Mouse (Mus musculus): ENCODE measurements around the gene Adgrb3. TPM values are rescaled to one million over a fixed set of nuclear protein-coding genes. Genes with fewer than 3 reads are reported as not detected.

Adgrb3 gene
- polyA plus RNA-seq, 1 experiment from 2014 or later = 62.0 TPM

DNA sequence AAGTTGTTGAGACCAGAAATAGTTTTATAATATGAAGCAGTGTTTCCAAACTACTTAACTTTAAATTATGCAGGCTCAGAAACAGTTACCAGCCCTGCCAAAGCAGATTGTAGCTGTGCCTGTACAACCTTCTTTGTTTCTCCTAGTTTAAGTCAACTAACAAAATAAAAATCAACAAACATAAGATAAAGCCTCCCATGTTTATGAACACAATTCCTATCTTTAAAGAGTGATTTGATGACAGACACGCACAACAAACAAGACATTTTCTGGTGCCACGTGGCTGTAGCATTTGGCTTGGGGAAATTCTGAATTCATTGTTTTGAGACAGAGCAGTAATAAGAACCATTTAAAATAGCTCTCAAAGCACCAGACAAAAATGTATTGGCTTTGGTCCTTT, 60.5 kb downstream of the Adgrb3 start:
- no peak overlapping the region for H3K27ac ChIP-seq
- H3K4me1 ChIP-seq (replicated peaks; ENCODE audit: control insufficient read depth, insufficient read depth, low read length) = no peaks in the 10 kb centered on the region
- no peak overlapping the region for H3K4me3 ChIP-seq (replicated peaks; ENCODE audit: low read length)
- no peak for DNase-seq (ENCODE audit: low spot score)
- 78% methylated on average over 2 of the region's 2 CpGs for whole genome bisulfite sequencing
- no peaks in the 10 kb centered on the region for H3K36me3 ChIP-seq (replicated peaks; ENCODE audit: control insufficient read depth, insufficient read depth)
- no peaks in the 10 kb centered on the region for H3K27me3 ChIP-seq (ENCODE audit: control insufficient read depth, insufficient read depth, low read length)
- ATAC-seq (ENCODE audit: low FRiP score) = no peak
- H3K9ac ChIP-seq = no peak overlapping the region
- H3K4me2 ChIP-seq (replicated peaks) = no peak overlapping the region
- H3K9me3 ChIP-seq (ENCODE audit: control insufficient read depth, low read length) = no peaks in the 10 kb centered on the region

DNA sequence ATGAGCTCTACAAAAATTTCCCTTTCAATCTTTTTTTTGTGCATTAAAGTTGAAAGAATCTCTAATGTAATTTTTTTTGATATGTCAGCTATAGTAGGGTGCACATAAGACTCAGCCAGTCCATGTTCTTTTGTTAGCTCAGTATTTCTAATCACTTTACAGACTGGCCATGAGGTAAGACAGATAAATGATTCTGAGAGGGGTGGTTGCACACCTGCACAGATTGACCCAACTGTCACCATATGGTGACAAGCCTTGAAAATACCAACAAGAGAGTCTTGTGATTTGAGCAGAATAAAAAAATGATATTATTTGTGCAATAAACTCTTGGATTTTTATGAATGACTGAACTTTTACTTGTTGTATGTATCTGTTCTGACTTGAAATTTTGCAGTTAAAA, 74.2 kb downstream of the Adgrb3 start:
- no peak overlapping the region for H3K4me3 ChIP-seq (replicated peaks; ENCODE audit: low read length)
- ATAC-seq (ENCODE audit: low FRiP score) (no peak), DNase-seq (ENCODE audit: low spot score) (no peak)
- H3K4me1 ChIP-seq (replicated peaks; ENCODE audit: control insufficient read depth, insufficient read depth, low read length) = no peaks in the 10 kb centered on the region; the same call in none of the 2 replicates
- no peak overlapping the region for H3K4me2 ChIP-seq (replicated peaks)
- H3K27me3 ChIP-seq (ENCODE audit: control insufficient read depth, insufficient read depth, low read length) = no peaks in the 10 kb centered on the region
- H3K27ac ChIP-seq = no peak overlapping the region
- no peak overlapping the region for H3K9ac ChIP-seq
- no peaks in the 10 kb centered on the region for H3K9me3 ChIP-seq (ENCODE audit: control insufficient read depth, low read length)
- H3K36me3 ChIP-seq (replicated peaks; ENCODE audit: control insufficient read depth, insufficient read depth) = no peaks in the 10 kb centered on the region

DNA sequence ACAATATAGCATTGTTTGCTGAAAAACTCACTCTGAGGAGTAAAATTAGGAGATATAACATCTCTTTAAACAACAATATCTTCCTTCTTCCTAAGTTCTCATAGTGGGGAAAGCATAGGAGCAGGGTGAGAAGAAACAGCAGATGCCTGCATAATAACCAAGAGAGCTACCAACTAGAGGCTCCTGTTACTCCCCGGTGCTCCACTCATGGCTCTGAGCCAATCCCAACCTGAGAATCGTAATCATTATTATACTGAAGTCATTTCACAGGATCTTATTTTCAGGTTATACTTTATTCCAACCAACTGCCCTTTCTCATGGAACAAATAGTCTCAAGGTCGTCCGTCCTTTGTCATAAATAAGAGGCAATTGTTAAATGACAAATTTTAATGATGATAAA, 75.0 kb downstream of the Adgrb3 start:
- ATAC-seq (ENCODE audit: low FRiP score) = no peak
- Histone ChIP-seq H3K27ac (0 out of 2 replicates have a peak overlapping the region, but pooled peaks have one; percentile 14), H3K4me2 (replicated peaks) (no peak overlapping the region), H3K9me3 (ENCODE audit: control insufficient read depth, low read length) (no peaks in the 10 kb centered on the region), H3K4me3 (replicated peaks; ENCODE audit: low read length) (no peak overlapping the region), H3K4me1 (replicated peaks; ENCODE audit: control insufficient read depth, insufficient read depth, low read length) (no peaks in the 10 kb centered on the region; the same call in none of the 2 replicates), H3K27me3 (ENCODE audit: control insufficient read depth, insufficient read depth, low read length) (no peaks in the 10 kb centered on the region), H3K36me3 (replicated peaks; ENCODE audit: control insufficient read depth, insufficient read depth) (no peaks in the 10 kb centered on the region), H3K9ac (no peak overlapping the region)
- DNase-seq (ENCODE audit: low spot score) = no peak
- WGBS = 61% methylated on average over 4 of the region's 4 CpGs

DNA sequence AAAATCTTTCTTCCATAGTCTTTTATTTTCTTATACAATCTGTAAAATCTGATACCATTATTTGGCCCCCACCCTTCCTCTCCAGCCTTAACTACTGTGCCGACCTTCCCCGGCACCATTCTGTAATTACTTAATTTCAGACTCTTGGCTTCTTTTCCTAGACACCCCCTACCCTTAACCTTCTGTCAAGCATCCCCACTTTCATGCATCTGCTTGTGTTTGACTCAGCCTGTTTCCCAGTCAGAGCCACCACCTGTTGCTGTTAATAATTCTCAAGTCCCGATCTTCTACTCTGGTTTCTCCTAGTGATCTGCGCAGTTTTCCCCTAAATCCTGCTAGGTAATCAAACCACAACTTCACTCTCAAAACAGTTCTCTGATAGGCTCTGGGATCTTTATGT, 83.9 kb downstream of the Adgrb3 start:
- Histone ChIP-seq H3K9me3 (ENCODE audit: control insufficient read depth, low read length) (no peaks in the 10 kb centered on the region), H3K4me2 (replicated peaks) (no peak overlapping the region), H3K27me3 (ENCODE audit: control insufficient read depth, insufficient read depth, low read length) (no peaks in the 10 kb centered on the region), H3K9ac (no peak overlapping the region), H3K4me1 (replicated peaks; ENCODE audit: control insufficient read depth, insufficient read depth, low read length) (no peaks in the 10 kb centered on the region), H3K27ac (no peak overlapping the region), H3K4me3 (replicated peaks; ENCODE audit: low read length) (no peak overlapping the region), H3K36me3 (replicated peaks; ENCODE audit: control insufficient read depth, insufficient read depth) (no peaks in the 10 kb centered on the region)
- DNase-seq (ENCODE audit: low spot score) = no peak
- 84% methylated on average over 4 of the region's 4 CpGs for WGBS
- ATAC-seq (ENCODE audit: low FRiP score) = no peak

DNA sequence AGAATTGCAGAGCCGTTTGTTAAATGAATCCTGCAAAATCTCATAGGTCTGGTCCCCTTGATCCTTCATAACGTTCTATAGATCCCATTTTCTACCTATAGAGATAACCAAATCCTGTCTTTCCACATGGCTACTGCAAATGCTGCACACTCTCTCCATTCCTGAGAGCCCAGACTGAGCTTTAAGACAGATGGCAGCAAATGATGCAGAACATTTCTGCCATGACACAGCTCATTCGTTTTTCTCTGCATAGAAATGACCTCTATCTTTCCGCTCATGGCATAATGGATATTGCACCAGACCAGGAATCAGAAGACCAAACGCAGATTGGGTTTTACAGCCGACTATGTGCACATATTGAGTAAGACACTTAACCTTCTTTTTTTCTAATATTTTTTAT, 84.8 kb downstream of the Adgrb3 start:
- H3K9me3 ChIP-seq (ENCODE audit: control insufficient read depth, low read length) = no peaks in the 10 kb centered on the region
- ATAC-seq (ENCODE audit: low FRiP score) (peak; percentile 48; the same call in 1 of the 2 replicates), DNase-seq (ENCODE audit: low spot score) (no peak)
- no peaks in the 10 kb centered on the region for H3K36me3 ChIP-seq (replicated peaks; ENCODE audit: control insufficient read depth, insufficient read depth)
- WGBS = 72% methylated on average over 6 of the region's 6 CpGs
- H3K4me2 ChIP-seq (replicated peaks) = no peak overlapping the region
- no peak overlapping the region for H3K9ac ChIP-seq
- H3K4me1 ChIP-seq (replicated peaks; ENCODE audit: control insufficient read depth, insufficient read depth, low read length) = no peaks in the 10 kb centered on the region
- H3K4me3 ChIP-seq (replicated peaks; ENCODE audit: low read length) = no peak overlapping the region
- H3K27me3 ChIP-seq (ENCODE audit: control insufficient read depth, insufficient read depth, low read length) = no peaks in the 10 kb centered on the region
- H3K27ac ChIP-seq = no peak overlapping the region

DNA sequence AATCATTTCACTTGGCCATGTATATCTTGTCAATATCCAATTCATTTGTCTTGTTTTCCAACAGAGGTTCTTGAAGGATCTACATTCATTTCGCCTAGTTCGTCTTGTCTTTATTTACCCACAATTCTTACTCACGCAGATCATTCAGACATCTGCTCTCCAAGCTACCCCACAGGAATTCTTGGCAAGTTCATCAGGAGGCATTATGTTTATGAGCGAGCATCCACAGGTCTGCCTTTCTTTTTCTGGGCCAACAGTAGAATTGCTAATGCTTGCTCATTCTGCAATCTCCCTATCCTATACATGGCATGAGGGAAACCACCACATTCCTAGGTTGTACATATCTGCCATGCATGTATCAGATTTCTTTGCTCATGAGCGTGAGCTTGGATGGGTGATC, 99.7 kb downstream of the Adgrb3 start:
- no peak overlapping the region for H3K27ac ChIP-seq
- ATAC-seq (ENCODE audit: low FRiP score) (no peak), DNase-seq (ENCODE audit: low spot score) (no peak)
- H3K4me1 ChIP-seq (replicated peaks; ENCODE audit: control insufficient read depth, insufficient read depth, low read length) = no peaks in the 10 kb centered on the region
- H3K27me3 ChIP-seq (ENCODE audit: control insufficient read depth, insufficient read depth, low read length) = no peaks in the 10 kb centered on the region
- no peak overlapping the region for H3K4me2 ChIP-seq (replicated peaks)
- no peak overlapping the region for H3K4me3 ChIP-seq (replicated peaks; ENCODE audit: low read length)
- no peaks in the 10 kb centered on the region for H3K9me3 ChIP-seq (ENCODE audit: control insufficient read depth, low read length)
- no peak overlapping the region for H3K9ac ChIP-seq
- H3K36me3 ChIP-seq (replicated peaks; ENCODE audit: control insufficient read depth, insufficient read depth) = no peaks in the 10 kb centered on the region
- WGBS = 92% methylated on average over 5 of the region's 5 CpGs

DNA sequence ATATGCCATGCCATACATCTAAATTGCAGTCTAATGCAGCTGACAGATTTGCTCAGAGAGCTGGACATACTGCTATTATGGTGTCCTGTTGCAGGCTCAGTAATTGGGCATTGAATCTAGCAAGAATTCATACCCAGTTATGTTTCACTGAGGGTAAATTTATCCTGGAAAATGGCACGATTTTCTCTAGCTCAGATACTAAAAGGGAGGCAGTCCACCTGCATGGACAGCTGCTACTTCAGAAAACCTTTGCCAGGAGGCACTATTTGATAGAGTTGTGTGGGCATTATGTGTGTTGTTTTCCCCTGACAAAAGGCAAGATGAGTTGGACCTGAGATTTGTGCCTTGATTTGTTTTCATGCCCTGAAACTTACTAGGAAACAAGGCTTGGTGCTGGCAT, 118.0 kb downstream of the Adgrb3 start:
- H3K4me1 ChIP-seq (replicated peaks; ENCODE audit: control insufficient read depth, insufficient read depth, low read length) = 0 out of 2 replicates have a peak, but pooled peaks cover 3% of the 10 kb centered on the region
- H3K27me3 ChIP-seq (ENCODE audit: control insufficient read depth, insufficient read depth, low read length) = no peaks in the 10 kb centered on the region
- no peak overlapping the region for H3K4me2 ChIP-seq (replicated peaks)
- H3K27ac ChIP-seq = no peak overlapping the region
- H3K4me3 ChIP-seq (replicated peaks; ENCODE audit: low read length) = no peak overlapping the region
- ATAC-seq (ENCODE audit: low FRiP score) (no peak), DNase-seq (ENCODE audit: low spot score) (no peak)
- no peak overlapping the region for H3K9ac ChIP-seq
- 45% methylated on average over 1 of the region's 1 CpGs for whole genome bisulfite sequencing
- no peaks in the 10 kb centered on the region for H3K9me3 ChIP-seq (ENCODE audit: control insufficient read depth, low read length)
- H3K36me3 ChIP-seq (replicated peaks; ENCODE audit: control insufficient read depth, insufficient read depth) = no peaks in the 10 kb centered on the region

DNA sequence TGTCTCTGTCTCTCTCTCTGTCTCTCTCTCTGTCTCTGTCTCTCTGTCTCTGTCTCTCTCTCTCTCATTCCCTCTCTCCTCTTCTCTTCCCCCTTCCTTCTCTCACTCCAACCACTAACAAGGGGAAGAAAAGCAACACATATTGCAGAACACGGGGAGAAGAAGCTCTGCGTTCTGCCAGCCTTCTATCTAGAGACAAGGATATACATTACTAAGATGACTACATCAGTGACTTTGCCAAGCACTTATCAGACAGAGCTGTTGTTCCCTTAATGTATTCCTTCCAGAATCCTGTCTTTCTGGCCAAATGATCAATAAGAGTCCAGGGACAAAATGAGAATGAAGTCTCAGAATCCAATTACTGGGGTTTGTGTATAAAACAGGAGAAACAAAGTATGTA, 123.2 kb downstream of the Adgrb3 start:
- 78% methylated on average over 2 of the region's 2 CpGs for WGBS
- Histone ChIP-seq H3K4me2 (replicated peaks) (no peak overlapping the region), H3K27ac (no peak overlapping the region), H3K4me1 (replicated peaks; ENCODE audit: control insufficient read depth, insufficient read depth, low read length) (no peaks in the 10 kb centered on the region), H3K4me3 (replicated peaks; ENCODE audit: low read length) (no peak overlapping the region), H3K9me3 (ENCODE audit: control insufficient read depth, low read length) (no peaks in the 10 kb centered on the region), H3K9ac (no peak overlapping the region), H3K36me3 (replicated peaks; ENCODE audit: control insufficient read depth, insufficient read depth) (no peaks in the 10 kb centered on the region), H3K27me3 (ENCODE audit: control insufficient read depth, insufficient read depth, low read length) (no peaks in the 10 kb centered on the region)
- ATAC-seq (ENCODE audit: low FRiP score) (no peak), DNase-seq (ENCODE audit: low spot score) (no peak)

DNA sequence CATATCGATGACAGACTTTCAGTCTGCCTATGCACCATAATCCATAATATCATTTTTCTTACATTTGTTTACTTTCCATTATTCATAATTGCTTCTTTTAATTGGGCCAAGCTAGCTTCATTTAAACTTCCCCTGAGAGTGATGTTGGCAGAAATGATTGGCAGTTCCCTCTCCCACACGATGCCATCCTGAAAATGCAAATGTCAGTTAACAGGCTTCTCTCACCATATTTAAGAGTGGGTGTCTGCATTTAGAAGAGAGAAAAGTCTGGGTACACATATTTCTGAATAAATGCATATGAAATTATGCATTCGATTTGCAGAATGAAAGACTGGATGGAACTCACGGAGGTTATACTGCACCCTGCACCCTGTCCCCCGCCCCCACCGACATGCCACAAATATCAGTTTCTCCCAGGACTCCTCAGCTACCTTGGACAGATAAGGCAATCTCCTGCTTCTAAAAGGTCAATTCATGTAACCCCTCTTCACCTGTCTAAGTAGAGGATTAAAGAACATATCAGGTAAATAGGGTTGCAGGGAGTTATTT, 130.7 kb downstream of the Adgrb3 start:
- 79% methylated on average over 6 of the region's 6 CpGs for WGBS
- Histone ChIP-seq H3K27ac (no peak overlapping the region), H3K9me3 (ENCODE audit: control insufficient read depth, low read length) (no peaks in the 10 kb centered on the region), H3K27me3 (ENCODE audit: control insufficient read depth, insufficient read depth, low read length) (no peaks in the 10 kb centered on the region), H3K4me2 (replicated peaks) (no peak overlapping the region), H3K36me3 (replicated peaks; ENCODE audit: control insufficient read depth, insufficient read depth) (no peaks in the 10 kb centered on the region), H3K4me3 (replicated peaks; ENCODE audit: low read length) (no peak overlapping the region), H3K9ac (no peak overlapping the region), H3K4me1 (replicated peaks; ENCODE audit: control insufficient read depth, insufficient read depth, low read length) (no peaks in the 10 kb centered on the region)
- ATAC-seq (ENCODE audit: low FRiP score) = no peak
- no peak for DNase-seq (ENCODE audit: low spot score)

DNA sequence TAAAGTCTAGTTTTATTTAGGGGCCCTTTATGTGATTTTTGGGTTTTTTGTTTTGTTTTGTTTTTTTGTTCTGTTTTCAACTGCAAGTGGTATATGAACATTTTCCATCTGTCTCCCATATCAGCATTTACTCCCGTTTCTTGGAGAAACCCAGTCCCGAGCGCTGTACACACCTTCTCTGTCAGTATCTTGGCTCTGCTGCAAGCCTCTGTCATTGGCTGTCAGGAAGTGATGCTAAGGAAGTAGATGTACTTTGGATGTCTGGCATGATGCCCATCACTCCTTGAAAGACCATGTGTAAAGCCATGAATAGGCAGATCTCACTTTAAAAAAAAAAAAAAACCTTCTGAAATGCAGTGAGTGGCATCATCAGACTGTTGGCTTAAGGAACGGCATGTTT, 132.3 kb downstream of the Adgrb3 start:
- 93% methylated on average over 4 of the region's 4 CpGs for WGBS
- Histone ChIP-seq H3K36me3 (replicated peaks; ENCODE audit: control insufficient read depth, insufficient read depth) (no peaks in the 10 kb centered on the region), H3K27me3 (ENCODE audit: control insufficient read depth, insufficient read depth, low read length) (no peaks in the 10 kb centered on the region), H3K9me3 (ENCODE audit: control insufficient read depth, low read length) (no peaks in the 10 kb centered on the region), H3K4me3 (replicated peaks; ENCODE audit: low read length) (no peak overlapping the region), H3K4me1 (replicated peaks; ENCODE audit: control insufficient read depth, insufficient read depth, low read length) (no peaks in the 10 kb centered on the region), H3K27ac (no peak overlapping the region), H3K4me2 (replicated peaks) (no peak overlapping the region), H3K9ac (no peak overlapping the region)
- DNase-seq (ENCODE audit: low spot score) (no peak), ATAC-seq (ENCODE audit: low FRiP score) (no peak)
